Mouse (Mus musculus) liver, embryonic 12.5 days (tissue): ENCODE data around the gene Zfp991. TPM values are rescaled to one million over a fixed set of nuclear protein-coding genes. Genes with fewer than 3 reads are reported as not detected.
"Not testable (repeated sequence)": the region's sequence is repeated elsewhere in the genome, so short reads cannot be mapped to it uniquely, and the experiment has no call there.

ENCODE experiments used
- ATAC-seq: fragments of 200-750 bp; cut with Nextera tagmentation; 2 replicates; pipeline ENCODE4 v1.8.0; 2017; ENCODE audit warnings: moderate number of reproducible peaks, mild to moderate bottlenecking, moderate library complexity
- H3K27ac ChIP-seq: fragments of 300-500 bp; sonication (generic); 2 replicates; pipeline ENCODE4 v1.5.1; 2016; ENCODE audit warnings: mild to moderate bottlenecking
- H3K27me3 ChIP-seq: fragments of 300-500 bp; sonication (generic); replicated peaks from 2 replicates; pipeline ENCODE4 v1.6.1; 2016; ENCODE audit warnings: mild to moderate bottlenecking, moderate library complexity
- H3K36me3 ChIP-seq: fragments of 300-500 bp; sonication (generic); 2 replicates; pipeline ENCODE4 v1.6.1; 2016; ENCODE audit warnings: mild to moderate bottlenecking, moderate library complexity
- H3K4me1 ChIP-seq: fragments of 300-500 bp; sonication (generic); 2 replicates; pipeline ENCODE4 v1.6.1; 2016
- H3K4me2 ChIP-seq: fragments of 300-500 bp; sonication (generic); 2 replicates; pipeline ENCODE4 v1.6.1; 2016; ENCODE audit warnings: mild to moderate bottlenecking, moderate library complexity
- H3K4me3 ChIP-seq: fragments of 300-500 bp; sonication (generic); 2 replicates; pipeline ENCODE4 v1.5.1; 2016; ENCODE audit warnings: mild to moderate bottlenecking, moderate library complexity
- H3K9ac ChIP-seq: fragments of 300-500 bp; sonication (generic); 2 replicates; pipeline ENCODE4 v1.6.1; 2016; ENCODE audit warnings: mild to moderate bottlenecking, moderate library complexity
- H3K9me3 ChIP-seq: fragments of 300-500 bp; sonication (generic); replicated peaks from 2 replicates; pipeline ENCODE4 v1.6.1; 2016; ENCODE audit warnings: mild to moderate bottlenecking, moderate library complexity
- WGBS: fragments of 180-500 bp; shearing (Covaris S2); methylation state at CpG from one replicate; pipeline ENCODE4 v1.1.7; 2016; ENCODE audit not compliant: insufficient replicate concordance; 5-methylcytosine and 5-hydroxymethylcytosine counted together
- polyA plus RNA-seq: library from polyadenylated mRNA; unstranded; fragments of >200 nt; fragmentation: Nextera tagmentation; extraction: Ambion mirVana; gene quantifications from 2 replicates; pipeline ENCODE4 v1.2.1, GENCODE M21; 2016

Gene Zfp991
- polyA plus RNA-seq, 1 experiment from 2014 or later, result 6.8 TPM

DNA sequence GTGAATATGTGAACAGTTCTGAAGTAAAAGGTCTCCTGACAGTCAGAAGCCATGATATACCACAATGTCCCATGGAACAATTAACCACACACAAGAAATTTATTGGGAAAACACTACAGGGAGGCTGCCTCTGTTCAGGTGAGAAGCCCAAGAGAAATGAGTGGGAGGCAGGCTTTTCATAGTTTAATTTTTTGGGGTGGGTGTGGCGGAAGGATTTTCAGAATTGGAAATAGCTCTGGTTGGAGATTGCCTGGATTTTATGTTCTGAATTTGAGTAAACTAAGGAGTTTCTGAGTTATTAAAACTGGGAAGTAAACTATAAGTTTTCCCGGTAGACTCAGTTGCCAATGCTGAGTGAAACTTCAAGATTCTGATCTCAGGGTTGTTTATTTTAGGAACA lies 4.7 kb upstream of the Zfp991 start:
- WGBS, result 65% methylated on average over 2 of the region's 2 CpGs
- H3K36me3 ChIP-seq, H3K4me2 ChIP-seq, ATAC-seq, H3K27me3 ChIP-seq, H3K4me3 ChIP-seq, H3K27ac ChIP-seq, H3K9ac ChIP-seq: not testable (repeated sequence)
- Histone ChIP-seq H3K9me3 (peaks cover 13% of the 10 kb centered on the region; the same call in 1 of the 2 replicates), H3K4me1 (peaks cover 12% of the 10 kb centered on the region)

- H3K9ac ChIP-seq, result not testable (repeated sequence)
Measured at GRCm38 (mm10) chr4:147128152-147128551, 3.7 kb upstream of the Zfp991 start.

DNA sequence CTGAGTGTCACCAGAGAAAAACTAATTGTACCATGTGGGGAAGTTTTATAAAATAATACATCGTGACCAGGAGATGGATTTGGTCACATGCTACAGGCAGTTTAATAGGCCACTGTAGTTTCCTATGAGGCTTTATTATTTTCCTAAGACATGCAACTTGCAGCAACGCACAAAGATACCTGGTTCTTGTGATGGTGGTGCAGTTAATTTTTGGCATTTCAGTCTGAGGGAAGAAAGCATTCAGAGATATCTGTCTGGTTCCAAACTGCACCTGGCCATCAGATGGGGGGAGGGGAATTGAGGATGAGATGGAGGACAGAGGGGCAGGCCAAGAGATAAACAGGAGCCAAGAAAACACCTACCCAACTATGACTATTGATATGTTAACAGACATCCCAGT lies 1.8 kb downstream of the Zfp991 start:
- not testable (repeated sequence) for H3K27ac ChIP-seq, H3K9ac ChIP-seq, H3K9me3 ChIP-seq, ATAC-seq, H3K27me3 ChIP-seq, H3K36me3 ChIP-seq, H3K4me3 ChIP-seq, H3K4me1 ChIP-seq
- 42% methylated on average over 2 of the region's 2 CpGs for WGBS
- 0 out of 2 replicates have a peak overlapping the region, but pooled peaks have one; percentile 8 for H3K4me2 ChIP-seq

More at GRCm38 (mm10) chr4:147128152-147128551, 3.7 kb upstream of the Zfp991 start:
- peaks cover 12% of the 10 kb centered on the region for H3K4me1 ChIP-seq
- peaks cover 13% of the 10 kb centered on the region; the same call in 1 of the 2 replicates for H3K9me3 ChIP-seq
- not testable (repeated sequence) for H3K27me3 ChIP-seq, H3K4me3 ChIP-seq, H3K4me2 ChIP-seq, H3K36me3 ChIP-seq, ATAC-seq, H3K27ac ChIP-seq

- peak; percentile 71; the same call in 1 of the 2 replicates for ATAC-seq
Measured at GRCm38 (mm10) chr4:147141757-147142156, 9.9 kb downstream of the Zfp991 start.

GRCm38 (mm10) chr4:147165282-147165681 lies 33.4 kb downstream of the Zfp991 start:
- 84% methylated on average over 2 of the region's 2 CpGs for WGBS
- not testable (repeated sequence) for H3K36me3 ChIP-seq, H3K4me1 ChIP-seq, H3K9me3 ChIP-seq, H3K27me3 ChIP-seq, ATAC-seq, H3K4me3 ChIP-seq, H3K4me2 ChIP-seq, H3K27ac ChIP-seq, H3K9ac ChIP-seq

More at GRCm38 (mm10) chr4:147141757-147142156, 9.9 kb downstream of the Zfp991 start:
- H3K4me2 ChIP-seq, H3K4me3 ChIP-seq, H3K27ac ChIP-seq, H3K9me3 ChIP-seq, H3K27me3 ChIP-seq, H3K9ac ChIP-seq, H3K4me1 ChIP-seq, H3K36me3 ChIP-seq: not testable (repeated sequence)
- 68% methylated on average over 4 of the region's 4 CpGs for WGBS

DNA sequence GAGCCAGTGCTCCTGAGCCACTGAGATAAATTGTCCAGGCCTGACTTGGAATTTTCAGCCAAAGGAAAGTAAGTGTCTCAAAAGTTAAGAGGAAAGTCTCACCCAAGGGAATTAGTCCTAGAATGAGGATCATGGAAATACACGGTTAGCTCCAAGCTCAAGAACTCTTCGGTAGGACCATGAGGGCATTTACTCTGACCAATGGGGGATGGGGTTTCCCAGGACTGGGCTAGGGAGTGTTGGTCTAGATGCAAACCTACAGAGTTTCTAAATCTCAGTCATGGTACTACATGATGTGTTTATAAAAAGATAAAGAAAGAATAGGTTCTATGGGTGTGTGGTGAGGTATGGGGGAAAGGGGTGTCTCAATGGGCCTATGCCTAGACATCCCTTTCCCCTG lies 38.7 kb downstream of the Zfp991 start:
- not testable (repeated sequence) for H3K9ac ChIP-seq, H3K4me3 ChIP-seq, H3K4me1 ChIP-seq, H3K27me3 ChIP-seq, H3K9me3 ChIP-seq, H3K27ac ChIP-seq, H3K4me2 ChIP-seq, H3K36me3 ChIP-seq, ATAC-seq
- WGBS, result 84% methylated on average over 2 of the region's 2 CpGs

DNA sequence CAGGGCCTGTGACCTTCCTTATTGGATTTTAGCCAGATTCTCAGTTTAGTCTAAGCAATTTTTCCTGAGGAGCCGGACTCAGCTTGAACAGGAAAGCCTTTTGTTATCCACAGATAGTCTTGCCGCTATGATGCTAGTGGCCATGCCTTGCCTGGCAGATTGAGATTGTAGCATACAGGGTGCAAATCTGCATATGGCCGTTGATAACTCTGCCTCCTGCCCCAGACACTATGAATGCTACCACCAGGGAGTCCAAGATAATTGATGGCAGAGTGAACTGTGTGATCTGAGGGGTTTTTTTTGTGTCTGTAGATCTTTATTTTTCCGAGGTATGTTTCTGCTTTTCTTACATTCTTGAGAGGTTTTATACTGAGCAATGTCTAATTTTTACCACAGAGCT lies 39.7 kb downstream of the Zfp991 start:
- not testable (repeated sequence) for H3K27me3 ChIP-seq, H3K4me1 ChIP-seq, H3K4me2 ChIP-seq, H3K9ac ChIP-seq, H3K36me3 ChIP-seq, H3K27ac ChIP-seq, H3K9me3 ChIP-seq, H3K4me3 ChIP-seq
- peak; percentile 66 for ATAC-seq
- WGBS, result 70% methylated on average over 1 of the region's 4 CpGs

- H3K4me2 ChIP-seq, H3K27ac ChIP-seq, H3K4me3 ChIP-seq, H3K9ac ChIP-seq, H3K9me3 ChIP-seq, H3K4me1 ChIP-seq, H3K36me3 ChIP-seq, H3K27me3 ChIP-seq: not testable (repeated sequence)
- WGBS, result 77% methylated on average over 11 of the region's 12 CpGs
- ATAC-seq, result peak; percentile 52
Measured at GRCm38 (mm10) chr4:147176279-147176880, 44.5 kb downstream of the Zfp991 start.

- H3K36me3 ChIP-seq, H3K4me2 ChIP-seq, H3K4me3 ChIP-seq, H3K9ac ChIP-seq, H3K4me1 ChIP-seq, H3K27me3 ChIP-seq, ATAC-seq, H3K27ac ChIP-seq, H3K9me3 ChIP-seq: not testable (repeated sequence)
- 82% methylated on average over 8 of the region's 8 CpGs for WGBS
Measured at GRCm38 (mm10) chr4:147181141-147181685, 49.4 kb downstream of the Zfp991 start.

- not testable (repeated sequence) for H3K27ac ChIP-seq, H3K4me1 ChIP-seq, H3K27me3 ChIP-seq, H3K9me3 ChIP-seq, H3K4me2 ChIP-seq, H3K4me3 ChIP-seq, H3K36me3 ChIP-seq, H3K9ac ChIP-seq
- peak; percentile 60; the same call in 1 of the 2 replicates for ATAC-seq
- WGBS, result no CpG with 5 or more reads among the region's 13 CpGs
Measured at GRCm38 (mm10) chr4:147181969-147182705, 50.3 kb downstream of the Zfp991 start.

DNA sequence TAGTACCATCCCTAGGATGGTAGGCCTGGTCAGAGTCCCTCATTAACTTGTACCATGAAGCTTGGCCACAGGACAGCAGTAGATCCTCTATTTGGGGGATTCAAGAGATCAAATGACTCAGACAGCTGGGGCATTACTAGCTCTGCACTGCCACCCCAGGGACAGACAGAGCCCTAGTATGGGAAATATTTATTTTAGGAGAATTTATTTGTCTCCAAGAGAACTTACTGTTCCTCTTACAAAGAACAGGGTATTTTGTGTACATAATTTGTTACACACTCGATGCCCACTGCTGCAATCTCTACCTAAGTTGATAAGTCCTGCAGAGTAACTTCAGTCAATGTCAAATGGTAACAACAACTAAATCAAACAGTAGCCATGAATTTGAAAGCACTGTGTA lies 55.0 kb downstream of the Zfp991 start:
- 77% methylated on average over 1 of the region's 1 CpGs for WGBS
- H3K27me3 ChIP-seq, H3K4me1 ChIP-seq, H3K4me3 ChIP-seq, H3K9ac ChIP-seq, H3K4me2 ChIP-seq, H3K27ac ChIP-seq, H3K36me3 ChIP-seq: not testable (repeated sequence)
- ATAC-seq, result peak; percentile 44; the same call in 1 of the 2 replicates
- peaks cover 11% of the 10 kb centered on the region for H3K9me3 ChIP-seq

DNA sequence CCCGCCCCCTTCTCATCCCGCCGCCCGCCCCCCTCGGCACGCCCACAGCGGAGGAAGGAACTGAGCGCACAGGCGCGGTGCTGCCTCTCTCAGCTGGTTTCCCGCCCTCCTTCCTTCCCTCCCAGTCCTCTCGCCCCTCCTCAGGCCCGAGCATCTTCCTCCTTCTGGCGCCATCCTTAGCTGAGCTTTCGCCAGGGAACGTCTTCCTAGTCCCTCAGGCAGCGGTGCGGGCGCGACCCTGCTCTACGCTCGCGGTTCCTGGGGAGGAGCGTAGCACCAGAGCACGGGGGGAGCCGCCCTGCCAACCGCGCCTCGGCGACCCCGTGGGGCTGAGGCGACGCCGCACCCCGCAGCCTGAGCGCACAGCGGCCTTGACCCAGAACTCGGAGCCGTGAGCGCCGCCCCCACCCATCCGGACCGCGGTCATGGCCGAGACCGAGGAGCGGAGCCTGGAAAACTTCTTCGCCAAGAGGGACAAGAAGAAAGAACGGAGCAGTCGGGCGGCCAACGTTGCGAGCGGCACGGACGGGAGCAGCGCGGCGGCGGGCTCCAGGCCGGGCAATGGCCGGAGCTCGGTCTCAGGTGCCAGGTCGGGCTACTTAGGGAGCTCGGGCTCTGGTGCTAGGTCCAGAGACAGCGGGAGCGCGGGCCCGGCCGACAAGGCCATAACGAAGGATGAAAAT lies 55.6 kb downstream of the Zfp991 start:
- not testable (repeated sequence) for H3K27ac ChIP-seq, H3K36me3 ChIP-seq, H3K9ac ChIP-seq, H3K4me2 ChIP-seq, H3K4me3 ChIP-seq, H3K27me3 ChIP-seq, H3K4me1 ChIP-seq
- H3K9me3 ChIP-seq, result peaks cover 11% of the 10 kb centered on the region
- peak; percentile 67 for ATAC-seq
- 52% methylated on average over 67 of the region's 71 CpGs for WGBS
